Mouse (Mus musculus) lung, adult 2 months (tissue): Measurements from ENCODE around the gene Ak5. TPM values are rescaled to one million over a fixed set of nuclear protein-coding genes. Genes with fewer than 3 reads are reported as not detected.

Experiments used
- DNase-seq: peaks from one replicate; pipeline ENCODE4 v3.0.0; 2022
- H3K4me1 ChIP-seq: fragments of 200-500 bp; 2 replicates; pipeline ENCODE4 v1.6.1; 2011; ENCODE audit warnings: low read length; ENCODE audit not compliant: control insufficient read depth, insufficient read depth
- H3K4me3 ChIP-seq: fragments of 200-500 bp; replicated peaks from 2 replicates; pipeline ENCODE3; 2011; ENCODE audit warnings: low read depth, mild to moderate bottlenecking, control low read depth, low read length; ENCODE audit errors: extremely low read depth
- CTCF ChIP-seq: fragments of 200-500 bp; IDR thresholded peaks from 2 replicates; pipeline ENCODE4 v1.5.1; 2011; ENCODE audit warnings: mild to moderate bottlenecking, low read length, control low read depth; ENCODE audit not compliant: insufficient read depth
- POLR2A ChIP-seq: fragments of 200-500 bp; IDR thresholded peaks from 2 replicates; pipeline ENCODE4 v1.6.1; 2011; ENCODE audit warnings: low read depth, mild to moderate bottlenecking, control low read depth, low read length, borderline replicate concordance; ENCODE audit errors: extremely low read depth
- WGBS: fragments of 180-500 bp; shearing (Covaris S2); methylation state at CpG from one replicate; pipeline ENCODE4 v1.1.7; 2018; 5-methylcytosine and 5-hydroxymethylcytosine counted together
- polyA plus RNA-seq: library from polyadenylated mRNA; depleted of rRNA; stranded (reverse); fragments of >200 nt; gene quantifications from 2 replicates; pipeline ENCODE4 v1.2.3, GENCODE M21; 2012; rRNA removed

Ak5 gene
- polyA plus RNA-seq, 1 experiment = 0.17 TPM

- WGBS = 72% methylated on average over 2 of the region's 2 CpGs
- no peaks in the 10 kb centered on the region for H3K4me1 ChIP-seq
- DNase-seq = no peak
- no peak for TF ChIP-seq CTCF
- no peak for TF ChIP-seq POLR2A
- no peak overlapping the region for H3K4me3 ChIP-seq
Measured at GRCm38 (mm10) chr3:152457308-152458035, 210.7 kb downstream of the Ak5 start.

DNA sequence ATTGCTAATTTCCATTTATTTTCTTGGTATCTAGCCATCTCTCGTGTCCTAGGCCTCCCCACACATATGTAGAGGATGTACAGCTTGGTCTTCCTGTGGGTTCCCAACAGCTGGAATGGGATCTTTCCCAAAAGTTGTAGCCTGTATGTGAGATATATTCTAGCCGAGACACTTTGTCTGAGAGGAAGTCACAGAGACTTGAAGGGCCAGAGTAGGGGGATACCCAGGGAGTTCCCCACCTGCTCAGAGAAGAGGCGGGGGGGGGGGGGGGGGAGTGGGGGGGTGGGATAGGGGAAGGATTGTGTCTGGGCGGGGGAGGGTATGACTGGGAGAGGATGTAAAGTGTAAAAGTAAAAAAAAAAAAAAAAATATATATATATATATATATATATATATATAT, 215.0 kb downstream of the Ak5 start:
- DNase-seq = no peak
- 81% methylated on average over 4 of the region's 4 CpGs for WGBS
- Histone ChIP-seq H3K4me3 (no peak overlapping the region), H3K4me1 (no peaks in the 10 kb centered on the region)
- TF ChIP-seq CTCF (no peak), POLR2A (no peak)

GRCm38 (mm10) chr3:152446966-152447365, 221.2 kb downstream of the Ak5 start:
- H3K4me1 ChIP-seq = no peaks in the 10 kb centered on the region
- no peak for DNase-seq
- WGBS = 91% methylated on average over 1 of the region's 1 CpGs
- TF ChIP-seq CTCF (no peak), POLR2A (no peak)
- H3K4me3 ChIP-seq = no peak overlapping the region

GRCm38 (mm10) chr3:152444114-152444513, 224.0 kb downstream of the Ak5 start:
- DNase-seq = no peak
- H3K4me1 ChIP-seq = no peaks in the 10 kb centered on the region
- H3K4me3 ChIP-seq = no peak overlapping the region
- TF ChIP-seq CTCF (no peak), POLR2A (no peak)
- WGBS = 65% methylated on average over 3 of the region's 3 CpGs

DNA sequence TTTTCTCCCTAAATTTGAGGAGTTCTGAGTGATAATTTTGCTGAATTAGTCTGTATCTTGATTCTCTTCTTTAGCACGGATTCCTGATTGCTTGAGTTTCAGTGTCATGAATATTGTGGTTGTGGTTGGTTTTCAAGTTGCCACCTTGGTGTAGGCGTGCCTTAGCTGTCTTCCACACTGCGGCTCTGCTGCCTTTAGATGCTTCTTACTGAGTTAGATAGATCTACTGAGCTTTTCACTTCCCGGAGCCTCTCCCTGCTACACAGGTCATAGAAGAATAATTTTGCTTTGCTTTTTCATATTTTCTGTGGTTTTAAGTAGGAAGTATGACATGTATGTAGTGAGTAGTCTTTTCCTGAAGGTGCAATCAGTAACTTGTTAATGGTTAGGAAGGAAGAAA, 225.4 kb downstream of the Ak5 start:
- no peaks in the 10 kb centered on the region for H3K4me1 ChIP-seq
- TF ChIP-seq CTCF (no peak), POLR2A (no peak)
- no peak for DNase-seq
- no peak overlapping the region for H3K4me3 ChIP-seq
- WGBS = 83% methylated on average over 4 of the region's 4 CpGs

GRCm38 (mm10) chr3:152438068-152438467, 230.1 kb downstream of the Ak5 start:
- no peak overlapping the region for H3K4me3 ChIP-seq
- DNase-seq = no peak
- TF ChIP-seq POLR2A (no peak), CTCF (no peak)
- H3K4me1 ChIP-seq = no peaks in the 10 kb centered on the region
- WGBS = 96% methylated on average over 7 of the region's 7 CpGs

DNA sequence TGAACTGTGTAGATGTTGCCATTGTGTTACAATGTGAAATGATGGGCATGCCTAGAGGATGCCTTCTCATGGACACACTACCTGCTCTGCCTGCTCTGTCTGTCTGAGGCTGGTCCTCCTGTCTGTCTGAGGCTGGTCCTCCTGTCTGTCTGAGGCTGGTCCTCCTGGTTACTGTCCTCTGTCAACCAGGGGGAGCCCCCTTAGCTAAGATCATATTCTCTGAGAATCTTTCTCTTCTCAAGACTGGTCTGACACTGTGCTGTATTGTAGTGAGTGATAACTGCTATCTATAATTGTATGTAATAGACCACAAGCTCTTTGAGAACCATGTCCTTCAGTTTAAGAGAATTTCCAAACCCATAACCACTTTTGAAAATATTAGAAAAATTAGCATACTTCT, 232.6 kb downstream of the Ak5 start:
- no peaks in the 10 kb centered on the region for H3K4me1 ChIP-seq
- no peak for DNase-seq
- no peak overlapping the region for H3K4me3 ChIP-seq
- no peak for TF ChIP-seq CTCF
- no peak for TF ChIP-seq POLR2A

- TF ChIP-seq POLR2A (no peak), CTCF (no peak)
- no peak for DNase-seq
- Histone ChIP-seq H3K4me3 (no peak overlapping the region), H3K4me1 (no peaks in the 10 kb centered on the region)
- 92% methylated on average over 7 of the region's 7 CpGs for WGBS
Measured at GRCm38 (mm10) chr3:152432677-152433076, 235.5 kb downstream of the Ak5 start.

GRCm38 (mm10) chr3:152428925-152429324, 239.2 kb downstream of the Ak5 start:
- DNase-seq = no peak
- no peaks in the 10 kb centered on the region for H3K4me1 ChIP-seq
- no peak overlapping the region for H3K4me3 ChIP-seq
- WGBS = 86% methylated on average over 8 of the region's 8 CpGs
- TF ChIP-seq CTCF (no peak), POLR2A (no peak)

Other genes with a start within 250 kb of the Ak5 start
- 7.6 and 12.2 TPM in 2 replicates for gene Pigk, start 45.7 kb upstream of the Ak5 start, polyA plus RNA-seq